Mouse (Mus musculus): ENCODE data around the gene Ppp2r3a. TPM values are rescaled to one million over a fixed set of nuclear protein-coding genes. Genes with fewer than 3 reads are reported as not detected.

Gene Ppp2r3a
- polyA plus RNA-seq, 1 experiment: 0.04 TPM

- H3K4me1 ChIP-seq (ENCODE audit: control insufficient read depth): peaks cover 56% of the 10 kb centered on the region
- TF ChIP-seq TAL1 (IDR thresholded peaks at IDR 0.05; ENCODE audit: low read length): no peak
- TF ChIP-seq GATA1 (IDR thresholded peaks at IDR 0.05; ENCODE audit: low read length): no peak
- H3K27me3 ChIP-seq (ENCODE audit: control insufficient read depth): no peaks in the 10 kb centered on the region
- peak overlapping the region; percentile 99 for H3K4me3 ChIP-seq (replicated peaks)
- no peaks in the 10 kb centered on the region for H3K9me3 ChIP-seq (ENCODE audit: control insufficient read depth, low read length)
- peaks cover 52% of the 10 kb centered on the region for H3K36me3 ChIP-seq (ENCODE audit: control insufficient read depth)
Measured at GRCm38 (mm10) chr9:101076095-101076875, 175.3 kb downstream of the Ppp2r3a start.

- Histone ChIP-seq H3K4me1 (ENCODE audit: control insufficient read depth) (peaks cover 51% of the 10 kb centered on the region), H3K9me3 (ENCODE audit: control insufficient read depth, low read length) (no peaks in the 10 kb centered on the region), H3K27me3 (ENCODE audit: control insufficient read depth) (no peaks in the 10 kb centered on the region), H3K4me3 (replicated peaks) (peak overlapping the region; percentile 99), H3K36me3 (ENCODE audit: control insufficient read depth) (peaks cover 48% of the 10 kb centered on the region)
- TF ChIP-seq TAL1 (IDR thresholded peaks at IDR 0.05; ENCODE audit: low read length): no peak
- TF ChIP-seq GATA1 (IDR thresholded peaks at IDR 0.05; ENCODE audit: low read length): peak; percentile 37; the same call in 1 of the 2 replicates
Measured at GRCm38 (mm10) chr9:101075694-101076093, 175.9 kb downstream of the Ppp2r3a start.

GRCm38 (mm10) chr9:101075091-101075581, 176.5 kb downstream of the Ppp2r3a start:
- TF ChIP-seq GATA1 (IDR thresholded peaks at IDR 0.05; ENCODE audit: low read length): no peak
- no peak for TF ChIP-seq TAL1 (IDR thresholded peaks at IDR 0.05; ENCODE audit: low read length)
- Histone ChIP-seq H3K36me3 (ENCODE audit: control insufficient read depth) (peaks cover 45% of the 10 kb centered on the region), H3K4me3 (replicated peaks) (peak overlapping the region; percentile 99), H3K27me3 (ENCODE audit: control insufficient read depth) (no peaks in the 10 kb centered on the region), H3K4me1 (ENCODE audit: control insufficient read depth) (peaks cover 49% of the 10 kb centered on the region), H3K9me3 (ENCODE audit: control insufficient read depth, low read length) (peaks cover 2% of the 10 kb centered on the region; the same call in 1 of the 2 replicates)

GRCm38 (mm10) chr9:101074332-101075021, 177.1 kb downstream of the Ppp2r3a start:
- Histone ChIP-seq H3K4me1 (ENCODE audit: control insufficient read depth) (peaks cover 43% of the 10 kb centered on the region), H3K9me3 (ENCODE audit: control insufficient read depth, low read length) (peaks cover 7% of the 10 kb centered on the region), H3K36me3 (ENCODE audit: control insufficient read depth) (peaks cover 38% of the 10 kb centered on the region), H3K4me3 (replicated peaks) (peak overlapping the region; percentile 99), H3K27me3 (ENCODE audit: control insufficient read depth) (no peaks in the 10 kb centered on the region)
- no peak for TF ChIP-seq TAL1 (IDR thresholded peaks at IDR 0.05; ENCODE audit: low read length)
- no peak for TF ChIP-seq GATA1 (IDR thresholded peaks at IDR 0.05; ENCODE audit: low read length)

GRCm38 (mm10) chr9:101073987-101074331, 177.6 kb downstream of the Ppp2r3a start, which contains the start of gene Msl2:
Gene Msl2, plus strand, starts transcription at chr9:101074101.
- peak within 1 kb of the TSS; percentile 99 for H3K4me3 ChIP-seq (replicated peaks)
- peaks cover 7% of the 10 kb centered on the region for H3K9me3 ChIP-seq (ENCODE audit: control insufficient read depth, low read length)
- peaks cover 38% of the 10 kb centered on the region for H3K4me1 ChIP-seq (ENCODE audit: control insufficient read depth)
- TF ChIP-seq TAL1 (IDR thresholded peaks at IDR 0.05; ENCODE audit: low read length) (no peak), GATA1 (IDR thresholded peaks at IDR 0.05; ENCODE audit: low read length) (no peak)
- no peaks in the 10 kb centered on the region for H3K27me3 ChIP-seq (ENCODE audit: control insufficient read depth)
- peaks cover 33% of the 10 kb centered on the region for H3K36me3 ChIP-seq (ENCODE audit: control insufficient read depth)

GRCm38 (mm10) chr9:101073041-101073986, 178.3 kb downstream of the Ppp2r3a start:
- peaks cover 27% of the 10 kb centered on the region for H3K36me3 ChIP-seq (ENCODE audit: control insufficient read depth)
- peaks cover 31% of the 10 kb centered on the region for H3K4me1 ChIP-seq (ENCODE audit: control insufficient read depth)
- H3K4me3 ChIP-seq (replicated peaks): peak overlapping the region; percentile 99
- TF ChIP-seq GATA1 (IDR thresholded peaks at IDR 0.05; ENCODE audit: low read length) (no peak), TAL1 (IDR thresholded peaks at IDR 0.05; ENCODE audit: low read length) (no peak)
- H3K27me3 ChIP-seq (ENCODE audit: control insufficient read depth): no peaks in the 10 kb centered on the region
- peaks cover 7% of the 10 kb centered on the region for H3K9me3 ChIP-seq (ENCODE audit: control insufficient read depth, low read length)

- Histone ChIP-seq H3K4me1 (ENCODE audit: control insufficient read depth) (peaks cover 26% of the 10 kb centered on the region), H3K9me3 (ENCODE audit: control insufficient read depth, low read length) (peaks cover 7% of the 10 kb centered on the region), H3K36me3 (ENCODE audit: control insufficient read depth) (peaks cover 22% of the 10 kb centered on the region), H3K27me3 (ENCODE audit: control insufficient read depth) (no peaks in the 10 kb centered on the region), H3K4me3 (replicated peaks) (peak overlapping the region; percentile 99)
- TF ChIP-seq GATA1 (IDR thresholded peaks at IDR 0.05; ENCODE audit: low read length) (no peak), TAL1 (IDR thresholded peaks at IDR 0.05; ENCODE audit: low read length) (no peak)
Measured at GRCm38 (mm10) chr9:101072506-101072905, 179.1 kb downstream of the Ppp2r3a start.

- no peaks in the 10 kb centered on the region for H3K27me3 ChIP-seq (ENCODE audit: control insufficient read depth)
- H3K9me3 ChIP-seq (ENCODE audit: control insufficient read depth, low read length): peaks cover 7% of the 10 kb centered on the region
- no peaks in the 10 kb centered on the region for H3K36me3 ChIP-seq (ENCODE audit: control insufficient read depth)
- H3K4me1 ChIP-seq (ENCODE audit: control insufficient read depth): peaks cover 13% of the 10 kb centered on the region
- no peak overlapping the region for H3K4me3 ChIP-seq (replicated peaks)
- TF ChIP-seq TAL1 (IDR thresholded peaks at IDR 0.05; ENCODE audit: low read length) (no peak), GATA1 (IDR thresholded peaks at IDR 0.05; ENCODE audit: low read length) (no peak)
Measured at GRCm38 (mm10) chr9:101069781-101070180, 181.8 kb downstream of the Ppp2r3a start.
